Mouse (Mus musculus): ENCODE results near the gene H2-Oa. TPM values are rescaled to one million over a fixed set of nuclear protein-coding genes. Genes with fewer than 3 reads are reported as not detected.

Gene H2-Oa
- polyA plus RNA-seq, 1 experiment from 2014 or later, result 0.23 TPM

GRCm38 (mm10) chr17:34097272-34097671 lies 5.1 kb downstream of the H2-Oa start:
- no peaks in the 10 kb centered on the region for H3K9me3 ChIP-seq (ENCODE audit: control insufficient read depth, low read length)
- ATAC-seq (ENCODE audit: low read depth), result no peak
- WGBS, result 71% methylated on average over 5 of the region's 5 CpGs

GRCm38 (mm10) chr17:34098709-34099479 lies 6.8 kb downstream of the H2-Oa start:
- H3K36me3 ChIP-seq (ENCODE audit: control insufficient read depth, insufficient read depth, low read length), result no peaks in the 10 kb centered on the region
- no peak for ATAC-seq (ENCODE audit: low read depth)
- H3K27me3 ChIP-seq (ENCODE audit: control insufficient read depth, insufficient read depth, low read depth, low read length), result no peaks in the 10 kb centered on the region
- H3K4me3 ChIP-seq (ENCODE audit: low read length), result no peak overlapping the region
- no peaks in the 10 kb centered on the region for H3K4me1 ChIP-seq (replicated peaks; ENCODE audit: control insufficient read depth, insufficient read depth, low read length)
- H3K9me3 ChIP-seq (ENCODE audit: control insufficient read depth, low read length), result no peaks in the 10 kb centered on the region
- WGBS, result 29% methylated on average over 10 of the region's 10 CpGs
- no peak overlapping the region for H3K27ac ChIP-seq (ENCODE audit: low read length)
- no peak overlapping the region for H3K4me2 ChIP-seq (ENCODE audit: low read depth, low read length)
- H3K9ac ChIP-seq (ENCODE audit: low read length), result no peak overlapping the region

More at GRCm38 (mm10) chr17:34097272-34097671, 5.1 kb downstream of the H2-Oa start:
- no peaks in the 10 kb centered on the region for H3K36me3 ChIP-seq (ENCODE audit: control insufficient read depth, insufficient read depth, low read length)
- no peak overlapping the region for H3K4me3 ChIP-seq (ENCODE audit: low read length)
- no peak overlapping the region for H3K27ac ChIP-seq (ENCODE audit: low read length)
- H3K9ac ChIP-seq (ENCODE audit: low read length), result no peak overlapping the region
- no peak overlapping the region for H3K4me2 ChIP-seq (ENCODE audit: low read depth, low read length)
- no peaks in the 10 kb centered on the region for H3K27me3 ChIP-seq (ENCODE audit: control insufficient read depth, insufficient read depth, low read depth, low read length)
- no peaks in the 10 kb centered on the region for H3K4me1 ChIP-seq (replicated peaks; ENCODE audit: control insufficient read depth, insufficient read depth, low read length)

GRCm38 (mm10) chr17:34099531-34099930 lies 7.4 kb downstream of the H2-Oa start:
- 42% methylated on average over 5 of the region's 5 CpGs for WGBS
- Histone ChIP-seq H3K4me1 (replicated peaks; ENCODE audit: control insufficient read depth, insufficient read depth, low read length) (no peaks in the 10 kb centered on the region), H3K27ac (ENCODE audit: low read length) (no peak overlapping the region), H3K9ac (ENCODE audit: low read length) (no peak overlapping the region), H3K4me2 (ENCODE audit: low read depth, low read length) (no peak overlapping the region), H3K27me3 (ENCODE audit: control insufficient read depth, insufficient read depth, low read depth, low read length) (no peaks in the 10 kb centered on the region), H3K36me3 (ENCODE audit: control insufficient read depth, insufficient read depth, low read length) (no peaks in the 10 kb centered on the region), H3K9me3 (ENCODE audit: control insufficient read depth, low read length) (no peaks in the 10 kb centered on the region), H3K4me3 (ENCODE audit: low read length) (no peak overlapping the region)
- ATAC-seq (ENCODE audit: low read depth), result no peak

GRCm38 (mm10) chr17:34101185-34101584 lies 9.0 kb downstream of the H2-Oa start:
- no peak for ATAC-seq (ENCODE audit: low read depth)
- Histone ChIP-seq H3K9me3 (ENCODE audit: control insufficient read depth, low read length) (no peaks in the 10 kb centered on the region), H3K4me2 (ENCODE audit: low read depth, low read length) (no peak overlapping the region), H3K27me3 (ENCODE audit: control insufficient read depth, insufficient read depth, low read depth, low read length) (no peaks in the 10 kb centered on the region), H3K4me1 (replicated peaks; ENCODE audit: control insufficient read depth, insufficient read depth, low read length) (no peaks in the 10 kb centered on the region), H3K4me3 (ENCODE audit: low read length) (no peak overlapping the region), H3K9ac (ENCODE audit: low read length) (no peak overlapping the region), H3K36me3 (ENCODE audit: control insufficient read depth, insufficient read depth, low read length) (no peaks in the 10 kb centered on the region), H3K27ac (ENCODE audit: low read length) (no peak overlapping the region)
- 24% methylated on average over 5 of the region's 5 CpGs for WGBS

- Histone ChIP-seq H3K36me3 (ENCODE audit: control insufficient read depth, insufficient read depth, low read length) (no peaks in the 10 kb centered on the region), H3K9ac (ENCODE audit: low read length) (no peak overlapping the region), H3K27ac (ENCODE audit: low read length) (no peak overlapping the region), H3K4me3 (ENCODE audit: low read length) (no peak overlapping the region), H3K4me1 (replicated peaks; ENCODE audit: control insufficient read depth, insufficient read depth, low read length) (no peaks in the 10 kb centered on the region), H3K27me3 (ENCODE audit: control insufficient read depth, insufficient read depth, low read depth, low read length) (no peaks in the 10 kb centered on the region), H3K9me3 (ENCODE audit: control insufficient read depth, low read length) (no peaks in the 10 kb centered on the region), H3K4me2 (ENCODE audit: low read depth, low read length) (peak overlapping the region; percentile 42)
- 8% methylated on average over 12 of the region's 12 CpGs for WGBS
- ATAC-seq (ENCODE audit: low read depth), result peak; percentile 83
Observed at GRCm38 (mm10) chr17:34101604-34102032, 9.5 kb downstream of the H2-Oa start.

- H3K36me3 ChIP-seq (ENCODE audit: control insufficient read depth, insufficient read depth, low read length), result no peaks in the 10 kb centered on the region
- no peak overlapping the region for H3K27ac ChIP-seq (ENCODE audit: low read length)
- H3K9me3 ChIP-seq (ENCODE audit: control insufficient read depth, low read length), result no peaks in the 10 kb centered on the region
- WGBS, result 58% methylated on average over 6 of the region's 6 CpGs
- no peak overlapping the region for H3K4me2 ChIP-seq (ENCODE audit: low read depth, low read length)
- H3K4me1 ChIP-seq (replicated peaks; ENCODE audit: control insufficient read depth, insufficient read depth, low read length), result no peaks in the 10 kb centered on the region
- no peaks in the 10 kb centered on the region for H3K27me3 ChIP-seq (ENCODE audit: control insufficient read depth, insufficient read depth, low read depth, low read length)
- no peak overlapping the region for H3K9ac ChIP-seq (ENCODE audit: low read length)
- ATAC-seq (ENCODE audit: low read depth), result no peak
- no peak overlapping the region for H3K4me3 ChIP-seq (ENCODE audit: low read length)
Observed at GRCm38 (mm10) chr17:34102831-34103230, 10.7 kb downstream of the H2-Oa start.

GRCm38 (mm10) chr17:34104804-34105203 lies 12.7 kb downstream of the H2-Oa start:
- no peaks in the 10 kb centered on the region for H3K27me3 ChIP-seq (ENCODE audit: control insufficient read depth, insufficient read depth, low read depth, low read length)
- H3K36me3 ChIP-seq (ENCODE audit: control insufficient read depth, insufficient read depth, low read length), result 0 out of 2 replicates have a peak, but pooled peaks cover 4% of the 10 kb centered on the region
- ATAC-seq (ENCODE audit: low read depth), result no peak
- 68% methylated on average over 9 of the region's 9 CpGs for WGBS
- H3K4me2 ChIP-seq (ENCODE audit: low read depth, low read length), result no peak overlapping the region
- no peak overlapping the region for H3K9ac ChIP-seq (ENCODE audit: low read length)
- H3K9me3 ChIP-seq (ENCODE audit: control insufficient read depth, low read length), result no peaks in the 10 kb centered on the region
- H3K4me3 ChIP-seq (ENCODE audit: low read length), result no peak overlapping the region
- H3K4me1 ChIP-seq (replicated peaks; ENCODE audit: control insufficient read depth, insufficient read depth, low read length), result no peaks in the 10 kb centered on the region
- H3K27ac ChIP-seq (ENCODE audit: low read length), result no peak overlapping the region

GRCm38 (mm10) chr17:34106555-34106954 lies 14.4 kb downstream of the H2-Oa start:
- Histone ChIP-seq H3K27me3 (ENCODE audit: control insufficient read depth, insufficient read depth, low read depth, low read length) (no peaks in the 10 kb centered on the region), H3K27ac (ENCODE audit: low read length) (no peak overlapping the region), H3K4me1 (replicated peaks; ENCODE audit: control insufficient read depth, insufficient read depth, low read length) (peaks cover 7% of the 10 kb centered on the region; the same call in 1 of the 2 replicates), H3K36me3 (ENCODE audit: control insufficient read depth, insufficient read depth, low read length) (peaks cover 13% of the 10 kb centered on the region), H3K9ac (ENCODE audit: low read length) (no peak overlapping the region), H3K4me2 (ENCODE audit: low read depth, low read length) (no peak overlapping the region), H3K4me3 (ENCODE audit: low read length) (no peak overlapping the region), H3K9me3 (ENCODE audit: control insufficient read depth, low read length) (no peaks in the 10 kb centered on the region)
- ATAC-seq (ENCODE audit: low read depth), result no peak
- 76% methylated on average over 7 of the region's 7 CpGs for WGBS

GRCm38 (mm10) chr17:34107109-34107867 lies 15.1 kb downstream of the H2-Oa start:
- Histone ChIP-seq H3K9ac (ENCODE audit: low read length) (no peak overlapping the region), H3K27me3 (ENCODE audit: control insufficient read depth, insufficient read depth, low read depth, low read length) (no peaks in the 10 kb centered on the region), H3K27ac (ENCODE audit: low read length) (no peak overlapping the region), H3K9me3 (ENCODE audit: control insufficient read depth, low read length) (no peaks in the 10 kb centered on the region), H3K4me3 (ENCODE audit: low read length) (no peak overlapping the region), H3K4me2 (ENCODE audit: low read depth, low read length) (no peak overlapping the region), H3K36me3 (ENCODE audit: control insufficient read depth, insufficient read depth, low read length) (peaks cover 20% of the 10 kb centered on the region), H3K4me1 (replicated peaks; ENCODE audit: control insufficient read depth, insufficient read depth, low read length) (peaks cover 7% of the 10 kb centered on the region; the same call in 1 of the 2 replicates)
- 72% methylated on average over 7 of the region's 7 CpGs for WGBS
- ATAC-seq (ENCODE audit: low read depth), result no peak
